Mouse (Mus musculus) limb, embryonic 15.5 days (tissue): ENCODE data around the gene Ltb4r2. TPM values are rescaled to one million over a fixed set of nuclear protein-coding genes. Genes with fewer than 3 reads are reported as not detected.
A peak's percentile ranks its signal among the peaks of the same experiment; 100 is the strongest.
"Not testable (repeated sequence)": the region's sequence is repeated elsewhere in the genome, so short reads cannot be mapped to it uniquely, and the experiment has no call there.

ENCODE experiments used
- ATAC-seq: fragments of 200-750 bp; cut with Nextera tagmentation; 2 replicates; pipeline ENCODE4 v1.8.0; 2017; ENCODE audit warnings: low read depth, moderate TSS enrichment; ENCODE audit not compliant: insufficient number of reproducible peaks, low FRiP score, low TSS enrichment
- H3K27ac ChIP-seq: fragments of 300-500 bp; sonication (generic); 2 replicates; pipeline ENCODE4 v1.5.1; 2015; ENCODE audit warnings: moderate library complexity, mild to moderate bottlenecking, inconsistent platforms
- H3K27me3 ChIP-seq: fragments of 300-500 bp; sonication (generic); 2 replicates; pipeline ENCODE4 v1.6.1; 2015; ENCODE audit warnings: inconsistent platforms
- H3K36me3 ChIP-seq: fragments of 300-500 bp; sonication (generic); 2 replicates; pipeline ENCODE4 v1.6.1; 2015; ENCODE audit warnings: inconsistent platforms
- H3K4me1 ChIP-seq: fragments of 300-500 bp; sonication (generic); 2 replicates; pipeline ENCODE4 v1.6.1; 2015; ENCODE audit warnings: inconsistent platforms
- H3K4me2 ChIP-seq: fragments of 300-500 bp; sonication (generic); 2 replicates; pipeline ENCODE4 v1.6.1; 2015; ENCODE audit warnings: mild to moderate bottlenecking, inconsistent platforms
- H3K4me3 ChIP-seq: fragments of 300-500 bp; sonication (generic); 2 replicates; pipeline ENCODE4 v1.5.1; 2015; ENCODE audit warnings: mild to moderate bottlenecking, inconsistent platforms
- H3K9ac ChIP-seq: fragments of 300-500 bp; sonication (generic); 2 replicates; pipeline ENCODE4 v1.6.1; 2015; ENCODE audit warnings: inconsistent platforms
- H3K9me3 ChIP-seq: fragments of 300-500 bp; sonication (generic); 2 replicates; pipeline ENCODE4 v1.6.1; 2016; ENCODE audit warnings: inconsistent platforms
- WGBS: fragments of 180-500 bp; shearing (Covaris S2); methylation state at CpG from one replicate; pipeline ENCODE4 v1.1.7; 2015; 5-methylcytosine and 5-hydroxymethylcytosine counted together
- polyA plus RNA-seq: library from polyadenylated mRNA; unstranded; fragments of >200 nt; fragmentation: Nextera tagmentation; extraction: Ambion mirVana; gene quantifications from 2 replicates; pipeline ENCODE4 v1.2.1, GENCODE M21; 2015

The Ltb4r2 gene
- polyA plus RNA-seq, 1 experiment from 2014 or later: 0.83 TPM

DNA sequence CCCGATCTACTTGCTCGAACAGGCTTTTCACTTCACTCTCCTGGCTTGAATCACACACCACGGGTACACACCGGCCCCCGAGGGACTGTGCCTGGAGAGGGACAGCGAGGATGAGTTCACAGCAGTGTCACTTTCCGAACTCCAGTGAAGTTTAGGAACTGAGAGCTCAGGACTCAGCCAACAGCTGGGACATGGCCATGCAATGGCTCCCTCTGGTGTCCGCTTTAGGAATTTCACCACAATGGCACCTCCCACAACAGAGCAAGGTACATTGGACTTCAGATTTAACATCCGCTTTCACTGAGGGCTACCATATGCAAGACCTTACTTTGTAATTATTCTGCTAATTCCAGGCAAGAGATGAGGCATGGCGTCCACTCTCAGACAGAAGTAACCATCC lies 17.5 kb upstream of the Ltb4r2 start:
- H3K4me3 ChIP-seq: peak overlapping the region; percentile 15; the same call in 1 of the 2 replicates
- H3K27me3 ChIP-seq: no peaks in the 10 kb centered on the region
- H3K36me3 ChIP-seq: peaks cover 48% of the 10 kb centered on the region
- no peak overlapping the region for H3K9ac ChIP-seq
- H3K4me2 ChIP-seq: peak overlapping the region; percentile 45
- WGBS: 20% methylated on average over 10 of the region's 10 CpGs
- ATAC-seq: peak; percentile 49; the same call in 1 of the 2 replicates
- no peak overlapping the region for H3K27ac ChIP-seq
- H3K4me1 ChIP-seq: peaks cover 32% of the 10 kb centered on the region
- H3K9me3 ChIP-seq: no peaks in the 10 kb centered on the region

- no peaks in the 10 kb centered on the region for H3K27me3 ChIP-seq
- ATAC-seq: peak; percentile 81
- 1% methylated on average over 48 of the region's 48 CpGs for WGBS
These were observed 15.9 kb upstream of the Ltb4r2 start, which contains the start of the genes Dhrs1 and Nop9 for GRCm38 (mm10) chr14:55745180-55745860. Gene Dhrs1 (minus strand): TSS chr14:55745690. Gene Nop9 (plus strand): TSS chr14:55745693.

DNA sequence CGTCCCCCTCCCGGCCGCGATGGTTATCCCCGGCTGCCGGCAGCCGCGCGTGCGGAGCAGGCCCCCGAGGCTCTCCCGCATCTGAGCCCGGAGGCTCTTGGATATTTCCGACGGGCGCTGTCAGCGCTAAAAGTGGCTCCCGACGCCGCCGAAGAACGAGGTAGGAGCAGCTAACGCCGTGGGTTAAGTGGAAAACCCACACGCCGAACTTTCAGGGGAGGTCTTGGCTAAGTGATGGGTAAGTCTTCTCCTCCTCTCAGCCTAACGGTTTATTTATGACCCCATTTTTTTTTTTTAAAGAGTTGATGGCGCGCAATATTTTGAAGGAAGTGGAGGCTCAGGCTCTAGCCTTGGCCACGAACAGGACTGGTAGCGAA lies 15.4 kb upstream of the Ltb4r2 start:
- H3K4me3 ChIP-seq: peak overlapping the region; percentile 89
- under 1% methylated on average over 31 of the region's 31 CpGs for WGBS
- no peak for ATAC-seq
- peaks cover 32% of the 10 kb centered on the region for H3K4me1 ChIP-seq
- H3K4me2 ChIP-seq: peak overlapping the region; percentile 90
- peak overlapping the region; percentile 65 for H3K27ac ChIP-seq
- peaks cover 47% of the 10 kb centered on the region for H3K36me3 ChIP-seq
- peak overlapping the region; percentile 67 for H3K9ac ChIP-seq
- H3K9me3 ChIP-seq: no peaks in the 10 kb centered on the region
- no peaks in the 10 kb centered on the region for H3K27me3 ChIP-seq

More at GRCm38 (mm10) chr14:55745180-55745860, 15.9 kb upstream of the Ltb4r2 start, which contains the start of the genes Dhrs1 and Nop9:
- peak within 1 kb of the TSS; percentile 90 for H3K4me2 ChIP-seq
- peak within 1 kb of the TSS; percentile 65 for H3K27ac ChIP-seq
- H3K4me1 ChIP-seq: peaks cover 32% of the 10 kb centered on the region
- H3K9me3 ChIP-seq: no peaks in the 10 kb centered on the region
- peak within 1 kb of the TSS; percentile 89 for H3K4me3 ChIP-seq
- H3K36me3 ChIP-seq: peaks cover 47% of the 10 kb centered on the region
- peak within 1 kb of the TSS; percentile 67 for H3K9ac ChIP-seq

DNA sequence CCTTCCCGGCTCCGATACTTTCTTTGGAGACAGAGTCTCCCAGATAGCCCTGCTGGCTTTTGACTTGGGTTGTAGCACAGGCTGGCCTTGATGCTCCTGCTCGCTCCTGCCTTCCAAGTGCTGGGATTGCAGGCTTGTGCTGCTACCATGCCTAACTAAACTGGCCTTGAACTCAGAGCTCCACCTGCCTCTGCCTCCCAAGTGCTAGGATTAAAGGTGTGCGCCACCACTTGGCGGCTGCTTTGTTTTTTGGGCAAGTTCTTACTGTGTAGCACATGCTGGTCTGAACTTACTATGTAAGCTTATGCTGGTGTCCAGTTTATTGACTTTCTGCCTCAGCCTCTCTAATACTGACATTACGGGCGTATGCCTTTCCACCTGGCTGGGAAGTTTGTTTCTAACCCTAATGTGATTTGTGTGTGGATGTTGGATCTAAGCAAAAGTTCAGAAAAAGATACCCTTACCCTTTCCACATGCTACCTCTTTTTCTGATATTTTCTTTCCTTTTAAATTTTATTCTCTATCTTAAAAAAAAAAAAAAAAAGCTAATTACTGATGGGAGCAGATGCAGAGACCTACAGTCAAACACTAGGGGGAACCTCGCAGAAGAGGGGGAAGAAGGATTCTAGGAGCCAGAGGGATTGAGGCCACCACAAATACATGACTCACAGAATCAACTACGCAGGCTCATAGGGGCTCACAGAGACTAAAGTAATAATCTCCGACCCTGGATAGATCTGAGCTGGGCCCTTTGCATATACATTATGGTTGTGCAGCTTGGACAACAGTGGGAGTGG lies 14.0 kb upstream of the Ltb4r2 start:
- H3K9me3 ChIP-seq: no peaks in the 10 kb centered on the region
- H3K9ac ChIP-seq: no peak overlapping the region
- WGBS: 88% methylated on average over 10 of the region's 10 CpGs
- H3K4me2 ChIP-seq: peak overlapping the region; percentile 90; the same call in 1 of the 2 replicates
- peak overlapping the region; percentile 89 for H3K4me3 ChIP-seq
- no peak for ATAC-seq
- no peak overlapping the region for H3K27ac ChIP-seq
- peaks cover 47% of the 10 kb centered on the region for H3K36me3 ChIP-seq
- H3K4me1 ChIP-seq: peaks cover 32% of the 10 kb centered on the region
- H3K27me3 ChIP-seq: no peaks in the 10 kb centered on the region

GRCm38 (mm10) chr14:55757566-55757965 lies 3.7 kb upstream of the Ltb4r2 start:
- no peak overlapping the region for H3K4me3 ChIP-seq
- no peak overlapping the region for H3K27ac ChIP-seq
- peaks cover 39% of the 10 kb centered on the region for H3K36me3 ChIP-seq
- no peak for ATAC-seq
- 85% methylated on average over 6 of the region's 6 CpGs for WGBS
- H3K4me2 ChIP-seq: no peak overlapping the region
- H3K4me1 ChIP-seq: peaks cover 23% of the 10 kb centered on the region
- H3K9me3 ChIP-seq: no peaks in the 10 kb centered on the region
- H3K27me3 ChIP-seq: peaks cover 12% of the 10 kb centered on the region; the same call in 1 of the 2 replicates
- no peak overlapping the region for H3K9ac ChIP-seq

DNA sequence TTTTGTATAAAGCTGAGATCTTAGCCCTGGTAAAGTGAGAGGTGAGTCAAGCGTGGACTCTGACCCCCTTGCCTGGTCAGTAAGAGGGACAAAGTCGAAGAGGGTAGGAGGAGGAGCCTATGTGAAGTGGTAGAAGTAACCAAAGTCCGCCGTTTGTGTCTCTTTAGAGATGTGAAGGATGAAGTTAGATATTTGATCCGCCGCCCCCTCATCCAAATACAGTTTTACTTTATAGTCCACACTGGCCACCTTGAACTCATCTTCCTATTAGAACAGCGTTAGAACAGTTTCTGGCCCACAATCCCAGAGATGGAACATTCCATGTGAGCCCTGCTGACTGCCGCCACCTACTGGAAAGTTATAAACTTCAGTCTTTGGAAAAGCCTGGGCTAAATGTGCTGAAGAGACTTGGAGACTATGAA lies 2.9 kb upstream of the Ltb4r2 start, which contains the start of gene Cideb:
Gene Cideb (minus strand): TSS at position 96 of the 422 bp plus-strand sequence.
- H3K36me3 ChIP-seq: peaks cover 31% of the 10 kb centered on the region
- H3K9ac ChIP-seq: no peak within 1 kb of the TSS
- no peak within 1 kb of the TSS for H3K4me3 ChIP-seq
- H3K4me2 ChIP-seq: peak within 1 kb of the TSS; percentile 13; the same call in 1 of the 2 replicates
- no peaks in the 10 kb centered on the region for H3K9me3 ChIP-seq
- H3K27ac ChIP-seq: no peak within 1 kb of the TSS
- no peak for ATAC-seq
- 18% methylated on average over 8 of the region's 8 CpGs for WGBS
- H3K4me1 ChIP-seq: peaks cover 30% of the 10 kb centered on the region
- H3K27me3 ChIP-seq: peaks cover 12% of the 10 kb centered on the region; the same call in 1 of the 2 replicates

DNA sequence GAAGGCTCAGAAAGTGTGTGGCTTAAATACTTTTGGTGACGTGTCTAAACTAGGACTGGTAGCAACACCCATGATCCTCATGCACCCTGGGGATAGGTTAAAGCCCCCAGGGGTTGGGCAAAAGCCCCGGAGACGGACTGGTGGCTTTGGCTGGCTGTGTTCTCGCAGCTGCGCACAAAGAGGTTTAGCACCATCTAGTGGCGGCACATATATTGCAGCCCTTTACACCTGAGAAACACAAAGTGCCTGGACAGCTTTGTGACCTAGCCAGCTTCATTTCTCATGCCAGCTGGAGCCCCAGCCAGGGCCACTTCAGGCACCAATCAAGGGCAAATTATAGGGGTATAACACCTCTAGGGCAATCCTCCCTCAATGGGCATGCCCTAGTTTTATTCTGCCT lies 1.1 kb upstream of the Ltb4r2 start:
- Histone ChIP-seq H3K4me1 (peaks cover 30% of the 10 kb centered on the region), H3K4me3 (peak overlapping the region; percentile 7; the same call in 1 of the 2 replicates), H3K4me2 (peak overlapping the region; percentile 35), H3K36me3 (peaks cover 13% of the 10 kb centered on the region), H3K27me3 (peaks cover 21% of the 10 kb centered on the region; the same call in 1 of the 2 replicates)
- ATAC-seq, H3K9ac ChIP-seq, H3K9me3 ChIP-seq, H3K27ac ChIP-seq: not testable (repeated sequence)
- WGBS: 1% methylated on average over 6 of the region's 6 CpGs

DNA sequence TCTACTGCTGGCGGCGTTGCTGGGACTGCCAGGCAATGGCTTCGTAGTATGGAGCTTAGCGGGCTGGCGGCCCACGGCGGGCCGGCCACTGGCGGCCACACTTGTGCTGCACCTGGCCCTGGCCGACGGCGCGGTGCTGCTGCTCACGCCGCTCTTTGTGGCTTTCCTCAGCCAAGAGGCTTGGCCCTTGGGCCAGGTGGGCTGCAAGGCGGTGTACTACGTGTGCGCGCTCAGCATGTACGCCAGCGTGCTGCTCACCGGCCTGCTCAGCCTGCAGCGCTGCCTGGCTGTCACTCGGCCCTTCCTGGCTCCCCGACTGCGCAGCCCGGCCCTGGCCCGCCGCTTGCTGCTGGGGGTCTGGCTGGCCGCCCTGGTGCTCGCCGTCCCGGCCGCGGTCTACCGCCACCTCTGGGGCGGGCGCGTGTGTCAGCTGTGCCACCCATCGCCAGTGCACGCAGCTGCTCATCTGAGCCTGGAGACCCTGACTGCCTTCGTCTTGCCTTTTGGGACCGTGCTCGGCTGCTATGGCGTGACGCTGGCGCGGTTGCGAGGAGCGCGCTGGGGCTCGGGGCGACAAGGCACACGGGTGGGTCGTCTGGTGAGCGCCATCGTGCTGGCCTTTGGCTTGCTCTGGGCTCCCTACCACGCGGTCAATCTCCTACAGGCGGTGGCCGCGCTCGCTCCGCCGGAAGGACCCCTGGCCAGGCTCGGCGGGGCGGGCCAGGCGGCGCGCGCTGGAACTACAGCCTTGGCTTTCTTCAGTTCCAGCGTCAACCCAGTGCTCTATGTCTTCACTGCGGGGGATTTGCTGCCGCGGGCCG lies 983 bp downstream of the Ltb4r2 start:
- peak; percentile 59 for ATAC-seq
- Histone ChIP-seq H3K9me3 (no peaks in the 10 kb centered on the region), H3K27ac (peak overlapping the region; percentile 79), H3K36me3 (no peaks in the 10 kb centered on the region), H3K9ac (peak overlapping the region; percentile 74), H3K4me1 (peaks cover 31% of the 10 kb centered on the region), H3K4me2 (peak overlapping the region; percentile 96), H3K4me3 (peak overlapping the region; percentile 59), H3K27me3 (peaks cover 36% of the 10 kb centered on the region)
- WGBS: under 1% methylated on average over 77 of the region's 77 CpGs

GRCm38 (mm10) chr14:55763166-55763565 lies 1.9 kb downstream of the Ltb4r2 start:
- ATAC-seq: no peak
- no peak overlapping the region for H3K4me3 ChIP-seq
- H3K4me2 ChIP-seq: peak overlapping the region; percentile 96
- no peak overlapping the region for H3K9ac ChIP-seq
- 52% methylated on average over 7 of the region's 7 CpGs for WGBS
- H3K27ac ChIP-seq: peak overlapping the region; percentile 79; the same call in 1 of the 2 replicates
- no peaks in the 10 kb centered on the region for H3K36me3 ChIP-seq
- peaks cover 40% of the 10 kb centered on the region for H3K4me1 ChIP-seq
- no peaks in the 10 kb centered on the region for H3K9me3 ChIP-seq
- H3K27me3 ChIP-seq: peaks cover 43% of the 10 kb centered on the region

GRCm38 (mm10) chr14:55765696-55766095 lies 4.5 kb downstream of the Ltb4r2 start, which contains the start of gene Ltb4r1:
Gene Ltb4r1 (plus strand): TSS chr14:55765962.
- Histone ChIP-seq H3K4me3 (no peak within 1 kb of the TSS), H3K9me3 (no peaks in the 10 kb centered on the region), H3K27me3 (peaks cover 47% of the 10 kb centered on the region), H3K4me2 (no peak within 1 kb of the TSS), H3K36me3 (no peaks in the 10 kb centered on the region), H3K9ac (no peak within 1 kb of the TSS), H3K4me1 (peaks cover 37% of the 10 kb centered on the region), H3K27ac (no peak within 1 kb of the TSS)
- ATAC-seq: no peak
- 67% methylated on average over 4 of the region's 4 CpGs for WGBS
